Mouse (Mus musculus): ENCODE measurements around the gene Zfp882.
A peak's percentile ranks its signal among the peaks of the same experiment; 100 is the strongest.

- TF ChIP-seq POLR2A (IDR thresholded peaks at IDR 0.05; ENCODE audit: borderline replicate concordance, extremely low read depth, low read depth, low read length): peak; percentile 54; the same call in 1 of the 2 replicates
- no peak for TF ChIP-seq CTCF (IDR thresholded peaks at IDR 0.05; ENCODE audit: insufficient read depth, low read length)
Measured at GRCm38 (mm10) chr8:71881618-71882274, 26.7 kb upstream of the Zfp882 start, which contains the start of gene Zfp709.

Measured in lung, adult 2 months (tissue).